Mouse (Mus musculus): Measurements from ENCODE around the gene Wdfy3. TPM values are rescaled to one million over a fixed set of nuclear protein-coding genes. Genes with fewer than 3 reads are reported as not detected.
A peak's percentile ranks its signal among the peaks of the same experiment; 100 is the strongest.

The Wdfy3 gene
- total RNA-seq, 4 experiments from 2014 or later, result 41.6 to 70.2 (median 56.0) TPM

- DNase-seq, result no peak
These were observed 240.8 kb downstream of the Wdfy3 start for GRCm38 (mm10) chr5:101828932-101829331.

- no peak for DNase-seq
These were observed 242.2 kb downstream of the Wdfy3 start for GRCm38 (mm10) chr5:101827477-101827876.

- DNase-seq, result peak; percentile 43
These were observed 243.2 kb downstream of the Wdfy3 start for GRCm38 (mm10) chr5:101826531-101826970.

- no peak for DNase-seq
These were observed 244.4 kb downstream of the Wdfy3 start for GRCm38 (mm10) chr5:101825111-101825911.

GRCm38 (mm10) chr5:101822311-101822670, 247.4 kb downstream of the Wdfy3 start:
- no peak for DNase-seq

GRCm38 (mm10) chr5:101821491-101822310, 248.0 kb downstream of the Wdfy3 start:
- no peak for DNase-seq

- no peak for DNase-seq
These were observed 248.7 kb downstream of the Wdfy3 start for GRCm38 (mm10) chr5:101821052-101821451.

GRCm38 (mm10) chr5:101819844-101820243, 249.9 kb downstream of the Wdfy3 start:
- DNase-seq, result no peak

GRCm38 (mm10) chr5:101819216-101819615, 250.5 kb downstream of the Wdfy3 start:
- no peak for DNase-seq

- DNase-seq, result no peak
These were observed 252.9 kb downstream of the Wdfy3 start for GRCm38 (mm10) chr5:101816822-101817221.

GRCm38 (mm10) chr5:101811296-101812169, 258.2 kb downstream of the Wdfy3 start:
- DNase-seq, result no peak

- no peak for DNase-seq
These were observed 267.2 kb downstream of the Wdfy3 start for GRCm38 (mm10) chr5:101802358-101803022.

GRCm38 (mm10) chr5:101801891-101802290, 267.8 kb downstream of the Wdfy3 start:
- no peak for DNase-seq

- no peak for DNase-seq
These were observed 277.1 kb downstream of the Wdfy3 start for GRCm38 (mm10) chr5:101792665-101793064.

GRCm38 (mm10) chr5:101790560-101790959, 279.2 kb downstream of the Wdfy3 start:
- DNase-seq, result no peak

- DNase-seq, result no peak
These were observed 280.0 kb downstream of the Wdfy3 start for GRCm38 (mm10) chr5:101789770-101790169.

GRCm38 (mm10) chr5:101785921-101786614, 283.7 kb downstream of the Wdfy3 start:
- no peak for DNase-seq

- no peak for DNase-seq
These were observed 284.9 kb downstream of the Wdfy3 start for GRCm38 (mm10) chr5:101784787-101785186.

GRCm38 (mm10) chr5:101784328-101784727, 285.4 kb downstream of the Wdfy3 start:
- no peak for DNase-seq

All from adrenal gland, adult 8-10 months (tissue).